Mouse (Mus musculus) splenic B cell, adult 2 months (primary cell): ENCODE data around the gene Eftud2.

Experiments used
- DNase-seq: peaks from one replicate; pipeline ENCODE4 v3.0.0-alpha.2; 2011; ENCODE audit warnings: low read depth, low spot score
- H3K27me3 ChIP-seq: 2 replicates; pipeline ENCODE4 v1.6.1; 2012; ENCODE audit warnings: mild to moderate bottlenecking, low read length, moderate library complexity, mixed read lengths; ENCODE audit not compliant: control insufficient read depth, poor library complexity, insufficient read depth, severe bottlenecking
- H3K36me3 ChIP-seq: 2 replicates; pipeline ENCODE4 v1.6.1; 2012; ENCODE audit warnings: mild to moderate bottlenecking, low read length, moderate library complexity, mixed read lengths; ENCODE audit not compliant: control insufficient read depth, poor library complexity, insufficient read depth, severe bottlenecking

Gene Eftud2

DNA sequence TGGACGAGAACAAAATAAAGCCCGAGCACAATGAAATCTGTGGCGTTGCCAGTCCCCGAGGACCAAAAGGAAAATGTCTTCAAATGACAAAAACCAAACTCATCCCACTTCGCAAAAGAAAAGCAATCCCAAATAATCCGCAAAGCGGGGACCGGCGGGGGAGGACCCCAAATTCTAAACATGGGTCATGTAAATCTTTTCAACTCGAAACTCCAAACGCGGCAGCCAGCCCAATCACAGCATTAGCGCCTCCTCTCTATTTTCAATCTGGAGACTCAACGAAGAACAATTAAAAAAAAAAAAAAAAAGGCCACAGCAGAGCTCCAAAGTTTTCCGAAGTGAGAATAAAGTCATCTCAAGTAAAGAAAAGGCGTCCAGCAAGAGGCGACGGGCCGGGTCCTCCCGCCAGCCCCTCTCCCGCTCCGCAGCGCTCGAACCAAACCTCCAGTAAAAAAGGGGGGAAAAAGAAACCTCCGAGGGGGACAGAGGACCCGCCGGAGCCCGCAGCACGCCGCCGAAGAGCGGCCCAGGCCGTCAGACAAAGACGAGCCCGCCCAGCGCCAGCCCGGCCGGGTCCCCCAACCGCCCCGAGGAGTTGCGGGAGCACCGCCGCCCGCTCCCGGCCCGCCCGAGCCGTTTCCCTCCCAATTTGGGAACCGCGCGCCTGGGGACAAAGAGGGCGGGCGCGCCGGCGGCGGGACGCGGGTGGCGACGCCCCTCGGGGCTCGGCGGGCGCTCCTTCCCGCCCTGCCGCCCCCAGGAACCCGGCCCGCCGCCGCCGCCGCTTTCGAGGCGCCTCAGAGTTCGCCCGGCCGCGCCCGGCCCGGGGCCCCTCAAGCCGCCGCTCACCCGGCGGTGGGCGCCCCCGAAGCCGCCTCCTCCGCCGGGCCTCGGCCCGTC is 62.4 kb downstream of the Eftud2 start:
- no peaks in the 10 kb centered on the region for H3K36me3 ChIP-seq
- peaks cover 4% of the 10 kb centered on the region for H3K27me3 ChIP-seq
- peak; percentile 23 for DNase-seq

DNA sequence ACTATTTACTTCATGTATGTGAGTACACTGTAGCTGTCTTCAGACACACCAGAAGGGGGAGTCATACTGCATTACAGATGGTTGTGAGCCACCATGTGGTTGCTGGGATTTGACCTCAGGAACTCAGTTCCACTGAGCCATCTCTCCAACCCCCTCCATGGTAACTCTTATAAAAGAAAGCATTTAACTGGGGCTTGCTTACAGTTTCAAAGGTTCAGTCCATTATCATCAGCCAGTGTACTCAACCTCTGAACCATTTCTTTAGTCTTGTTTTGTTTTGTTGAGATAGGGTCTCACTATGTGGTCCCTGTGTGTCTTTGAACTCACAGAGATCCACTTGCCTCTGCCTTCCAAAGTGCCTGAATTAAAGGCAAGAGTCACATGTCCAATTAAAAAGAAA is 65.9 kb downstream of the Eftud2 start:
- Histone ChIP-seq H3K27me3 (peaks cover 4% of the 10 kb centered on the region), H3K36me3 (no peaks in the 10 kb centered on the region)
- DNase-seq = no peak

DNA sequence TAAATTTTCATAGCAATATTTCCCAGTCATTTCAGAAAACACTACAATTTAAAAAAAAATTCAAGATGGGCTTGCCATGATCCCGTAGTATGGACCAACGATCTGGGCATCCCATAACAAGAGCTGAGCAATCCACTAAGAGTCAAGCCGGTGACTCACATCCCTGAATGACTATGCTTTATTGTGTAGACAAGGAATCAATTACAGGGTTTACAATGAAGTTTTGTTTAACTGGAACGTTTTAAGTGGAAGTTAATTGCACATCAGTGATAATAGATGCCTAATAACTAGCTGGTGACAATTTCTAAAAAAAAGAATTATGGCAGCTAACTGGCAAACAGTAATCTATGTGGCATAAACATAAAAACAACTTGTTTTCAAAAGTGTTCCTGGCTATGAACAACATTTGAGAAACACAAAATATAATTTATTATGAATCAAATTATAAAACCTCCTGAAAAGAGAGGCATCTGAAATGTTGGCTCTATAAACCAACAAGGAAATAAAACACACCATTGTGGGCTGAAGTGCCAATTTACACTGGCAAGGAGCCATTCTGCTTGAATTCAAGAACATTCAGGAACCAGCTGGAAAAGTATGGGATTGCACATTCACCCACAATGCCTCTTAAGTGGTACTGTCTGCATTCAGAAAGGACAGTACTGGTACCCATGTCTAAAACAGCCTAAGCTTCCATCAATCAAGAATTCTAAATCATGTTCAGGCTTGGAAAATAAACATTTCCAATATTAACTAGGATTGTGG is 69.9 kb downstream of the Eftud2 start:
- Histone ChIP-seq H3K36me3 (no peaks in the 10 kb centered on the region), H3K27me3 (no peaks in the 10 kb centered on the region; the same call in 1 of the 2 replicates)
- no peak for DNase-seq

DNA sequence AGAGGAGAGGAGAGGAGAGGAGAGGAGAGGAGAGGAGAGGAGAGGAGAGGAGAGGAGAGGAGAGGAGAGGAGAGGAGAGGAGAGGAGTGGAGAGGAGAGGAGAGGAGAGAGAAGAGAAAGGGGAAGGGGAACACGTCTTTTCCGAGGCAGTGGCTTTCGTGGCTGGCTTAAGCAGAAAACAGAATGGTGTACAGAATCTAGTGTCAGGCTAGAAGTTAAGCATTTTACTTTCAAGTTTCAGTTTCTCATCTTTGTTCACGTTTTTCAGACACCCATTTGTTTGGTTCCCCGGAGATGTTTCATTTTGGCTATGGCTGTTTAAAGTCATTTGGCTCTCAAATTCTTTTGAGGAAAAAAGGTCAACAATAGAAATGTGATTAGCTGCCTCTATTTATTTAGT is 72.5 kb downstream of the Eftud2 start:
- no peaks in the 10 kb centered on the region; the same call in 1 of the 2 replicates for H3K27me3 ChIP-seq
- no peak for DNase-seq
- no peaks in the 10 kb centered on the region for H3K36me3 ChIP-seq

GRCm38 (mm10) chr11:102803453-102803852 is 77.3 kb downstream of the Eftud2 start:
- Histone ChIP-seq H3K36me3 (no peaks in the 10 kb centered on the region), H3K27me3 (no peaks in the 10 kb centered on the region; the same call in 1 of the 2 replicates)
- DNase-seq = no peak

GRCm38 (mm10) chr11:102794157-102794556 is 86.6 kb downstream of the Eftud2 start:
- Histone ChIP-seq H3K36me3 (no peaks in the 10 kb centered on the region), H3K27me3 (no peaks in the 10 kb centered on the region)
- no peak for DNase-seq

GRCm38 (mm10) chr11:102791682-102792445 is 88.9 kb downstream of the Eftud2 start:
- Histone ChIP-seq H3K36me3 (no peaks in the 10 kb centered on the region), H3K27me3 (no peaks in the 10 kb centered on the region)
- DNase-seq = no peak
